Mouse (Mus musculus): ENCODE results near the gene B3glct.

- TF ChIP-seq MAX (IDR thresholded peaks at IDR 0.05; ENCODE audit: low read depth) (no peak), POLR2A (IDR thresholded peaks at IDR 0.05; ENCODE audit: insufficient read length, low read depth) (no peak), USF1 (IDR thresholded peaks at IDR 0.05; ENCODE audit: low read depth) (no peak)
Observed at GRCm38 (mm10) chr5:149635556-149635955, 42.5 kb upstream of the B3glct start.

Data from myocyte (in vitro differentiated cells).